Mouse (Mus musculus): ENCODE results near the gene Ptprn2.

DNA sequence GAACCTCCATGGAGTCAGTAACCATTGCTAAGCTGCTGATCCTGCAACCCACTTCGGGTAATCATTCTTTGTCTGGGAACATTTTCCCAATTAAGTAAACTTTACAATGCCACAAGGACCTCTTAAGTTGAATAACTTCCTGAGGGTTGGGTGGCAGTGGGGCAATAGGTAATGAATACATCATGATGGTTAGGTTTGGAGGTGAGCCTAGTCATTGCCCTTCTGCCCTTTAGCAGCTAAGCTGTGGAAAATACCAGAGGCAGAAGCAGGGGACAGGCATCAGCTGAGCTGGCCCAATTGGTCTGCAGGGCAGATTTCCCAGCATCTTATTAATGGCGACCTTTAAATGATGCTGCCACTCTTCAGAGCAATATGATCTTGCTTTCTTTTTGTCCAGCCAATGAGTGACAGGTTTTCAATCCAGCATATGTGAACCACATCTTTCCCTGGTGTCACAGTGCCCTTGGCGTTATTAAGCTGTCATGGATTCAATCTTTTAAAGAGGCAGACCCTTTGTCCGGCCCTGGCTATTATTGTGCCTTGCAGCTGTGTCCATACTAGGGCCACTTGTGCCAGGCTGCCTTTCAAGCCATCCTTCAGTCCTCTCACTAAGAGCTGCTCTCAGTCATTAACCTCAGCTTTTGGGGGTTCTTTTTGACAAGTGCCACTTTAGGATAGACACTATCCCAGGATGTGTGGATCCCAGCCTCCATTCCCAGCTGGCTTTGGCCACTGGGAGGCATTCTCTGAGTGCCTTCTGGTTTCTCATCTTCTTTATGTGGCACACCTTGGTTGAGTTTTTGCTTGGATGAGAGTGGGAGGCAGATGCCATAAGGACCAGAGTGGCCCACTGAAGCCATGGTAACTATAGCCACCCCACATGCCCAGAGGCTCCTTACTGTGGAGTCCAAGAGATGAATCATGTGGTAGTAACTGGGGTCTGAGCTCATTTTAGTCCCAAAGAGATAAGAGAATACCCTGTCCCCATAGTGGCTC is 292.9 kb downstream of the Ptprn2 start:
- TF ChIP-seq POLR2A (IDR thresholded peaks at IDR 0.05; ENCODE audit: borderline replicate concordance, extremely low read depth, low read depth, low read length): no peak
- no peak for TF ChIP-seq CTCF (IDR thresholded peaks at IDR 0.05; ENCODE audit: insufficient read depth, low read length)

All from lung, adult 2 months (tissue).